Comparison of ENCODE assay signal across 8 mouse cellular contexts in genomic region chr17:34169279-34169678, GRCm38 (mm10). TPM values are rescaled to one million over a fixed set of nuclear protein-coding genes. Genes with fewer than 3 reads are reported as not detected.
DNase-seq lines count a peak whose midpoint lies in the region; ATAC-seq and TF ChIP-seq lines count a peak whose summit lies in the region.

No protein-coding gene starts in this region.

- peak; percentile 53 for ATAC-seq in megakaryocyte progenitor cell, adult 5-6 weeks (replicated peaks; ENCODE audit: poor library complexity)

- TF ChIP-seq CTCF in brain, embryonic 14.5 days (IDR thresholded peaks at IDR 0.05; ENCODE audit: borderline replicate concordance, extremely low read depth, insufficient read depth, insufficient read length) = peak; percentile 67

- peak; percentile 32 for DNase-seq in gastrocnemius, adult 18-20 months (ENCODE audit: low spot score)
- DNase-seq in gastrocnemius, adult 8-10 months (ENCODE audit: low spot score in 2 of 2) = no peak
- DNase-seq in right cerebral cortex, adult 18-20 months = peak; percentile 15
- no peak for DNase-seq in right cerebral cortex, postnatal 25 days
- peak; percentile 66 for DNase-seq in brain, embryonic 14.5 days (ENCODE audit: low read depth)
- DNase-seq in kidney, adult 8-10 months = peak; percentile 31 to 39
- no peak for DNase-seq in urinary bladder, postnatal 10 days (ENCODE audit: low spot score)

- TF ChIP-seq POLR2A in brain, embryonic 14.5 days (IDR thresholded peaks at IDR 0.05; ENCODE audit: borderline replicate concordance, extremely low read depth, insufficient read depth, insufficient read length, poor library complexity, severe bottlenecking) = no peak

RNA-seq across cellular contexts. Expression of gene H2-DMb1, which starts 16.4 kb away (rescaled TPM):
- total RNA-seq in gastrocnemius, adult 18-20 months (2021) = under 1 TPM; 0.16 to 0.78 TPM
- under 1 TPM in 2 of 4 experiments, not detected in 2; 0.19 to 0.81 TPM for total RNA-seq in gastrocnemius, adult 8-10 months (2022)
- 0.82 and 1.1 TPM in 2 replicates for polyA plus RNA-seq in brain, embryonic 14.5 days (2012; rRNA removed)
- total RNA-seq in megakaryocyte progenitor cell, adult 5-6 weeks (2015) = 36.2 and 39.4 TPM in 2 replicates
- 47.0 and 60.3 TPM in 2 replicates for total RNA-seq in megakaryocyte progenitor cell, adult 5-6 weeks (2017)

RNA-seq across cellular contexts. Expression of gene Tap1, which starts 18.1 kb away (rescaled TPM):
- total RNA-seq in gastrocnemius, adult 18-20 months (2021) = 1 to 10 TPM in 1 of 2 experiments, under 1 TPM in 1; 0.98 to 3.6 TPM
- 1 to 10 TPM in 3 of 4 experiments, under 1 TPM in 1; 0.82 to 1.3 (median 1.2) TPM for total RNA-seq in gastrocnemius, adult 8-10 months (2022)
- 1.8 and 2.1 TPM in 2 replicates for polyA plus RNA-seq in brain, embryonic 14.5 days (2012; rRNA removed)
- total RNA-seq in megakaryocyte progenitor cell, adult 5-6 weeks (2015) = 27.6 and 30.5 TPM in 2 replicates
- total RNA-seq in megakaryocyte progenitor cell, adult 5-6 weeks (2017) = 62.5 and 82.8 TPM in 2 replicates

RNA-seq across cellular contexts. Expression of gene Psmb9, which starts 18.3 kb away (rescaled TPM):
- 1 to 10 TPM in 1 of 2 experiments, under 1 TPM in 1; 0.73 to 3.8 TPM for total RNA-seq in gastrocnemius, adult 18-20 months (2021)
- total RNA-seq in gastrocnemius, adult 8-10 months (2022) = 1 to 10 TPM; 1.4 to 2.1 (median 1.7) TPM
- polyA plus RNA-seq in brain, embryonic 14.5 days (2012; rRNA removed) = 0.86 and 1.1 TPM in 2 replicates
- total RNA-seq in megakaryocyte progenitor cell, adult 5-6 weeks (2015) = 112 and 120 TPM in 2 replicates
- total RNA-seq in megakaryocyte progenitor cell, adult 5-6 weeks (2017) = 122 and 126 TPM in 2 replicates

RNA-seq across cellular contexts. Expression of gene H2-DMb2, which starts 26.2 kb away (rescaled TPM):
- total RNA-seq in gastrocnemius, adult 18-20 months (2021) = under 1 TPM; 0.17 to 0.53 TPM
- total RNA-seq in gastrocnemius, adult 8-10 months (2022) = under 1 TPM in 2 of 4 experiments, not detected in 2; 0.40 to 0.61 TPM
- polyA plus RNA-seq in brain, embryonic 14.5 days (2012; rRNA removed) = 0.18 and 0.40 TPM in 2 replicates
- 3.9 and 5.8 TPM in 2 replicates for total RNA-seq in megakaryocyte progenitor cell, adult 5-6 weeks (2015)
- 6.7 and 8.5 TPM in 2 replicates for total RNA-seq in megakaryocyte progenitor cell, adult 5-6 weeks (2017)

RNA-seq across cellular contexts. Expression of gene Psmb8, which starts 28.2 kb away (rescaled TPM):
- total RNA-seq in gastrocnemius, adult 18-20 months (2021) = 1 to 10 TPM; 3.2 to 6.7 TPM
- total RNA-seq in gastrocnemius, adult 8-10 months (2022) = 1 to 10 TPM; 2.1 to 4.3 (median 3.4) TPM
- 2.0 and 2.4 TPM in 2 replicates for polyA plus RNA-seq in brain, embryonic 14.5 days (2012; rRNA removed)
- total RNA-seq in megakaryocyte progenitor cell, adult 5-6 weeks (2015) = 289 and 290 TPM in 2 replicates
- 461 and 471 TPM in 2 replicates for total RNA-seq in megakaryocyte progenitor cell, adult 5-6 weeks (2017)

Comparison
In these comparisons a context has a peak if more than half of its experiments do, and no peak if none do; other contexts are left out.
1. DNase-seq: peak in gastrocnemius, adult 18-20 months (single experiment), right cerebral cortex, adult 18-20 months (single experiment), brain, embryonic 14.5 days (single experiment) and kidney, adult 8-10 months (2 of 2); none in gastrocnemius, adult 8-10 months (0 of 2), right cerebral cortex, postnatal 25 days (single experiment) and urinary bladder, postnatal 10 days (single experiment).
2. RNA of gene H2-DMb1, which starts 16.4 kb away (total RNA-seq): 36.2 to 60.3 TPM in megakaryocyte progenitor cell, adult 5-6 weeks; 0.16 to 0.78 TPM in gastrocnemius, adult 18-20 months and 0.19 to 0.81 TPM in gastrocnemius, adult 8-10 months; every median in the first group is over 10 times any median in the second.
3. RNA of gene Tap1, which starts 18.1 kb away (total RNA-seq): 27.6 to 82.8 TPM in megakaryocyte progenitor cell, adult 5-6 weeks; 0.98 to 3.6 TPM in gastrocnemius, adult 18-20 months and 0.82 to 1.3 TPM in gastrocnemius, adult 8-10 months; every median in the first group is over 4 times any median in the second.
4. RNA of gene Psmb9, which starts 18.3 kb away (total RNA-seq): 112 to 126 TPM in megakaryocyte progenitor cell, adult 5-6 weeks; 0.73 to 3.8 TPM in gastrocnemius, adult 18-20 months and 1.4 to 2.1 TPM in gastrocnemius, adult 8-10 months; every median in the first group is over 10 times any median in the second.